Mouse (Mus musculus): ENCODE results near the gene Galnt6. TPM values are rescaled to one million over a fixed set of nuclear protein-coding genes. Genes with fewer than 3 reads are reported as not detected.

The Galnt6 gene
- polyA plus RNA-seq, 1 experiment from 2014 or later, result 0.04 TPM

DNA sequence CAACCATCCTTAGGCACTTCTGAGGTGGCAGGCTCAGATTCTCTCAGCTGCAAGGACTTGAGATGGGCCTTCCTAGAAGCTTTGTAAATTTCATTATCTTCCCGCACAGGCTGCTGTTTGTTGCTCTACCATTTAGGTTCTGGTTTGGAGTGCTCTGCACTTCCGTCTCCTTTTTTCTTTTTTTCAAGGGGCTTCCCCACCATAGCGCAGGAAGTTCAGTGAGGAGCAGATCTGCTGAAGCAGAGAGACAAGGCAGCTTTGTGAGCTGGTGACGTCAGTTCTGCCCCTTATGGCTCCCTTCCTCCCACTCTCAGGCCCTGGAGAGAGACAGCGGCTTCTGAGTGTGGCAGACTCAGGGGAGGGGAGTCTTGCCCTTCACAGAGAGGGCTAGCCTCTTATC lies 3.4 kb upstream of the Galnt6 start:
- peaks cover 36% of the 10 kb centered on the region for H3K27me3 ChIP-seq (ENCODE audit: control insufficient read depth, insufficient read depth, low read length)
- 50% methylated on average over 5 of the region's 5 CpGs for WGBS
- no peak overlapping the region for H3K9ac ChIP-seq (ENCODE audit: low read length)
- peaks cover 9% of the 10 kb centered on the region for H3K4me1 ChIP-seq (ENCODE audit: control insufficient read depth, insufficient read depth, low read length)
- H3K36me3 ChIP-seq (ENCODE audit: control insufficient read depth, insufficient read depth, low read length), result no peaks in the 10 kb centered on the region
- H3K9me3 ChIP-seq (ENCODE audit: control insufficient read depth, low read length), result no peaks in the 10 kb centered on the region
- no peak overlapping the region for H3K4me2 ChIP-seq
- DNase-seq (ENCODE audit: low spot score, missing footprints) (no peak), ATAC-seq (ENCODE audit: low FRiP score) (no peak)
- H3K4me3 ChIP-seq (ENCODE audit: low read depth, low read length), result no peak overlapping the region
- H3K27ac ChIP-seq (ENCODE audit: low read depth, low read length), result no peak overlapping the region

DNA sequence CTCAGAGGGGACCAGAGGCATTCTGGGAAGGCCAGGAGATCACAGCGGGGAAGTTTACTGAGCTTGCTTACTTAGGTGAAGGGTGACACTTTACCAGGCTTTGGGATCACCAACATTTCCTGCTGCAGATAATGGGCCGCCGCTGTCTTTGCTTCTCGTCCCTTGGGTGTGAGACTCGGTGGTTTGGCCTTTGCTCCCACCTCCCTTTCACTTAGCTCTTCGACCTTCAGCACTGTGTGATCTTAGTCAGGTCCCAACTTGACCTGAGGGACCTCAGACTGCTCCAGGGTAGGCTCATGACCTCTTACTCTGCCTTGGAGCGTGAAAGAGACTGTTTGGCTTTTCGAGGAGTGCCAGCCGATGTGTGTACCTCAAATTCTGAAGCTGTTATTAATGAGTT lies 1.9 kb upstream of the Galnt6 start:
- no peak overlapping the region for H3K4me2 ChIP-seq
- no peaks in the 10 kb centered on the region for H3K9me3 ChIP-seq (ENCODE audit: control insufficient read depth, low read length)
- H3K9ac ChIP-seq (ENCODE audit: low read length), result no peak overlapping the region
- no peak overlapping the region for H3K27ac ChIP-seq (ENCODE audit: low read depth, low read length)
- WGBS, result 49% methylated on average over 9 of the region's 9 CpGs
- no peaks in the 10 kb centered on the region for H3K36me3 ChIP-seq (ENCODE audit: control insufficient read depth, insufficient read depth, low read length)
- H3K4me1 ChIP-seq (ENCODE audit: control insufficient read depth, insufficient read depth, low read length), result peaks cover 9% of the 10 kb centered on the region
- H3K27me3 ChIP-seq (ENCODE audit: control insufficient read depth, insufficient read depth, low read length), result peaks cover 36% of the 10 kb centered on the region
- no peak for DNase-seq (ENCODE audit: low spot score, missing footprints)
- no peak for ATAC-seq (ENCODE audit: low FRiP score)
- no peak overlapping the region for H3K4me3 ChIP-seq (ENCODE audit: low read depth, low read length)

DNA sequence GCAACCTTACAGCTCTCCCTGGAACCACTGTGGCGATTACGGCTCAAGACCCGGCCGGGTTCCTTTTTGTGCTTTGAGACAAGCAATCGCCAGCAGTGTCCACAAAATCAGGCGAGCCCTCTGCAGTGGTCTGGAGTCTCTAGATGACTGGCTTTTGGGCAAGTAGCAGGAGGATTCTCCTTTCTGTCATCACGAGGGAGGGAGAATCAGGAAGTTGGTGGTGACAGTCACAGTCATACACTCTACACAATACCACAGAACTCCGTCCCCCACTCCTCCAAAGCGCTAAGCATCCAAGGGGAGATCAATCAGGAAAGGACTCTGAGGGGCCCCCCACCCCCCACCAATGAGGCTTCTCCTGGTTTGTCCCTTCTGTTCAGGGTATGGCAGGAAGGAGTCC lies 590 bp downstream of the Galnt6 start:
- Histone ChIP-seq H3K4me3 (ENCODE audit: low read depth, low read length) (peak overlapping the region; percentile 34), H3K27me3 (ENCODE audit: control insufficient read depth, insufficient read depth, low read length) (peaks cover 36% of the 10 kb centered on the region), H3K9ac (ENCODE audit: low read length) (peak overlapping the region; percentile 40; the same call in 1 of the 2 replicates), H3K9me3 (ENCODE audit: control insufficient read depth, low read length) (no peaks in the 10 kb centered on the region), H3K4me2 (peak overlapping the region; percentile 52), H3K36me3 (ENCODE audit: control insufficient read depth, insufficient read depth, low read length) (no peaks in the 10 kb centered on the region), H3K27ac (ENCODE audit: low read depth, low read length) (no peak overlapping the region), H3K4me1 (ENCODE audit: control insufficient read depth, insufficient read depth, low read length) (peaks cover 9% of the 10 kb centered on the region)
- DNase-seq (ENCODE audit: low spot score, missing footprints), result peak; percentile 87
- no peak for ATAC-seq (ENCODE audit: low FRiP score)
- WGBS, result 31% methylated on average over 9 of the region's 9 CpGs

DNA sequence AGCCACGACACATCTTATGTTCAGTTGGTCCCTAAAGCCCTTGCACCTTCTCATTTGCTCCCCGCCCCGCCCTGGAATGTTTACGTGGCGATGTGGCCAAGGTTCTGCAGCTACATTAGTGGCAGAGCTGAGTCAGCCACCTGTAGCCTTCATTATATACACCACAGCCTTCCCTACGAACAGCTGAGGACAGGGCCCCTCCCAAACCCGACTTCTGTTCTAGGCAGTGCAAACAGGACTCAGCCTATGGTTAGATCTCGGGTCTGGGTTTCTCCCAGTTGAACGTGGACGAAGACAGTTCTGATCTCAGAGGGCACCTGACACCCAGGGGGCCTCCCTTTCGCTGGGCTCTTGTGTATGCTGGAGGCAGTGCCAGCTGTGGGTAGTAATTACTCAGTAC lies 1.3 kb downstream of the Galnt6 start:
- H3K36me3 ChIP-seq (ENCODE audit: control insufficient read depth, insufficient read depth, low read length), result no peaks in the 10 kb centered on the region
- H3K4me3 ChIP-seq (ENCODE audit: low read depth, low read length), result no peak overlapping the region
- DNase-seq (ENCODE audit: low spot score, missing footprints), result no peak
- H3K27ac ChIP-seq (ENCODE audit: low read depth, low read length), result no peak overlapping the region
- H3K4me1 ChIP-seq (ENCODE audit: control insufficient read depth, insufficient read depth, low read length), result peaks cover 9% of the 10 kb centered on the region
- 86% methylated on average over 11 of the region's 11 CpGs for WGBS
- ATAC-seq (ENCODE audit: low FRiP score), result no peak
- no peak overlapping the region for H3K9ac ChIP-seq (ENCODE audit: low read length)
- H3K9me3 ChIP-seq (ENCODE audit: control insufficient read depth, low read length), result no peaks in the 10 kb centered on the region
- no peak overlapping the region for H3K4me2 ChIP-seq
- peaks cover 36% of the 10 kb centered on the region for H3K27me3 ChIP-seq (ENCODE audit: control insufficient read depth, insufficient read depth, low read length)

DNA sequence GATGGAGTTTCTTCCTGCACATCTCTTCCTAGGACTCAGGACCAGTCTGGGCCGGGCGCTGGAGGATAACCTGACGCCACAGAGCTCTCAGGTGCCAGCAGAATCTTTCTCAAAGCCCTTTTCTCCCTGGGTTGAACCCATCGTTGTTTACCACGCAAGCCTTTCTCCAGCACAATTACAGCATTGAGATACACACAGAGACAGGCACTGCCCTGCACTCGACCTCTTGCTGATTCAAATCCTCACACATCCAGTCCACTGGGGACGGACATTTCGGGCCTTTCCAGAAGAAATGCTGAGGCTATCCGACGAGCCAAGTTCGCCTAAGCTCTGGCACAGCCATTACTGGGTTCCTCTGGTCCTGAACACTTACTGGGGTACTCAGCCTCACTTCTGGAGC lies 2.5 kb downstream of the Galnt6 start:
- WGBS, result 89% methylated on average over 11 of the region's 11 CpGs
- H3K9me3 ChIP-seq (ENCODE audit: control insufficient read depth, low read length), result no peaks in the 10 kb centered on the region

DNA sequence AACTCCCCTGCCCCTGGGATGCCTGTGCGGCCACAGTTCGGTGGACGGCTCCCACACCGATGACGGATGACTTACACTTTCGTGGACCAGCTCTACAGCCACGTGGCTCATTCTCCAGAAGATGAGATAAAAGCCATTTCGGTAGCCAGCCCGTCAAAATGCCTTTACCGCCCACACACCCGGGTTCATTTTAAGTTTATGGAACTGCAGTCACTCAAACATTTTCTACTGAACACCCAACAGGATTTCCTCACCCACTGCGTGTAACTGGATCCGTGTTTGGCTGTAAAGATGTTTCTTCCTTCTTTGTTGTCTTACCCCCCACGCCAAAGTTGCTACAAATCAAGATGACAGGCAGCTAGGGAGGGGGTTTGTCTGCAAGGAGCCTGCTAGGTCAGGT lies 5.7 kb downstream of the Galnt6 start:
- Histone ChIP-seq H3K9me3 (ENCODE audit: control insufficient read depth, low read length) (no peaks in the 10 kb centered on the region), H3K4me1 (ENCODE audit: control insufficient read depth, insufficient read depth, low read length) (no peaks in the 10 kb centered on the region), H3K36me3 (ENCODE audit: control insufficient read depth, insufficient read depth, low read length) (no peaks in the 10 kb centered on the region), H3K9ac (ENCODE audit: low read length) (no peak overlapping the region), H3K4me2 (no peak overlapping the region), H3K4me3 (ENCODE audit: low read depth, low read length) (no peak overlapping the region), H3K27ac (ENCODE audit: low read depth, low read length) (no peak overlapping the region), H3K27me3 (ENCODE audit: control insufficient read depth, insufficient read depth, low read length) (peaks cover 9% of the 10 kb centered on the region)
- ATAC-seq (ENCODE audit: low FRiP score), result no peak
- no peak for DNase-seq (ENCODE audit: low spot score, missing footprints)
- 84% methylated on average over 14 of the region's 14 CpGs for WGBS

More for the DNA sequence above, 2.5 kb downstream of the Galnt6 start:
- no peak for DNase-seq (ENCODE audit: low spot score, missing footprints)
- H3K36me3 ChIP-seq (ENCODE audit: control insufficient read depth, insufficient read depth, low read length), result no peaks in the 10 kb centered on the region
- H3K4me1 ChIP-seq (ENCODE audit: control insufficient read depth, insufficient read depth, low read length), result peaks cover 9% of the 10 kb centered on the region
- H3K27me3 ChIP-seq (ENCODE audit: control insufficient read depth, insufficient read depth, low read length), result peaks cover 36% of the 10 kb centered on the region
- H3K4me3 ChIP-seq (ENCODE audit: low read depth, low read length), result no peak overlapping the region
- no peak for ATAC-seq (ENCODE audit: low FRiP score)
- H3K27ac ChIP-seq (ENCODE audit: low read depth, low read length), result no peak overlapping the region
- no peak overlapping the region for H3K4me2 ChIP-seq
- no peak overlapping the region for H3K9ac ChIP-seq (ENCODE audit: low read length)

DNA sequence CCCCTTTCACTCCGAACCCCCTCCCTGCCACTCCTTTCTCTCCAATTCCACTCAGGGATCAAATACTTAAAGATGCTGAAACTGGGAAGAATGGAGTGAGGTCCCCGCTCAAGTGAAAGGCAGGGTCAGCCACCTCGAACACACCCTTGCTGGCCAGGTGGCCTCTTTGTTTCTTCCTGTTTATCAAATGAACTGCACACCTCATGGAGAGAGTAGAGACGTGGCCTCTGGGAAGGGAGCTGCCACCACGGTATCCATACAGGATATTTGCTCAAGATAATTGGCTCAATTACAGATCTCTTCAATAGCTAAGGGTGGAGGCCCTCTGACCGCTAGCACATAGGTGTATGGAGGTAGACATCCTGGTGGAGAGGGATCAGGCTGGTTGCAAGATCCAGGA lies 6.6 kb downstream of the Galnt6 start:
- 76% methylated on average over 6 of the region's 6 CpGs for WGBS
- H3K27ac ChIP-seq (ENCODE audit: low read depth, low read length), result no peak overlapping the region
- ATAC-seq (ENCODE audit: low FRiP score), result no peak

DNA sequence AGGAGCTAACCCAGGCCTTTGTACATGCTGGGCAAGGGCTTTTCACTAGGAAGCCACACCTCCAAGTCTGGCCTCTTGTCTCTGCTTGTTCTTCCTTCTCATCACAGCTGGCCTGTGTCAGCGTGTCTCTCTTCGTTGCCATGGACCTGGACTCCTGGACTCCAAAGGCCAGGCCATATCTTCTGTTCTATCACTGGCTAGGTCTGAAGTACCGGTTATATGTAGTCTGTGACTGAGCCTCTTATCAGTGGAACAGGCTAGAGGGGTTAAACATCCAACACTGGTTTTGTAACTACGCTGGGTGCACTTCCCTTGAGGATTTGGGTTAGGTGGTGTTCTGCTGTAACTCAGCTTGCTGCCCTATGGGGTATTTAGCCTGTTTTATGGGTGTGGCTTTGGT lies 7.2 kb downstream of the Galnt6 start:
- Histone ChIP-seq H3K9me3 (ENCODE audit: control insufficient read depth, low read length) (no peaks in the 10 kb centered on the region), H3K4me2 (no peak overlapping the region), H3K4me3 (ENCODE audit: low read depth, low read length) (no peak overlapping the region), H3K27ac (ENCODE audit: low read depth, low read length) (no peak overlapping the region), H3K4me1 (ENCODE audit: control insufficient read depth, insufficient read depth, low read length) (no peaks in the 10 kb centered on the region), H3K27me3 (ENCODE audit: control insufficient read depth, insufficient read depth, low read length) (no peaks in the 10 kb centered on the region), H3K36me3 (ENCODE audit: control insufficient read depth, insufficient read depth, low read length) (no peaks in the 10 kb centered on the region), H3K9ac (ENCODE audit: low read length) (no peak overlapping the region)
- 76% methylated on average over 4 of the region's 4 CpGs for WGBS
- DNase-seq (ENCODE audit: low spot score, missing footprints) (no peak), ATAC-seq (ENCODE audit: low FRiP score) (no peak)

More for the DNA sequence above, 6.6 kb downstream of the Galnt6 start:
- Histone ChIP-seq H3K9ac (ENCODE audit: low read length) (no peak overlapping the region), H3K4me1 (ENCODE audit: control insufficient read depth, insufficient read depth, low read length) (no peaks in the 10 kb centered on the region), H3K36me3 (ENCODE audit: control insufficient read depth, insufficient read depth, low read length) (no peaks in the 10 kb centered on the region), H3K4me2 (no peak overlapping the region), H3K4me3 (ENCODE audit: low read depth, low read length) (no peak overlapping the region), H3K9me3 (ENCODE audit: control insufficient read depth, low read length) (no peaks in the 10 kb centered on the region), H3K27me3 (ENCODE audit: control insufficient read depth, insufficient read depth, low read length) (no peaks in the 10 kb centered on the region)
- DNase-seq (ENCODE audit: low spot score, missing footprints), result no peak

DNA sequence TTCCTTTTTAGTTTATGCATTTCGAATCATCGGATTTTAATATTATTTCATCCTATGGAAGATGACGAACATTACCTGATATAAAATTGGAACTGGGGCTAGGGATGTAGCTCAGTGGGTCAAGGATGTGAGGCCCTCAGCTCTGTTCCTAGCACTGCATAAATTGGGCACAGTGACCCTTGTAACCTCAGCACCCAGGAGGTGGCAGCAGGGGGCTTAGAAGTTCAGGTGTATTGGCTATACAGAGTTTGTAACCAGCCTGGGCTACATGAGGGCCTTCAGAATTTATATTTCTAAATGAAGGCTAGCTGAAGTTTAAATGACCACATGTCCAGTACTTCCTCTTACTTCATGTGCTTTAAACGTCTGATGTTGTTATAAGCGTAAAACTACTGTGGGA lies 7.7 kb downstream of the Galnt6 start:
- DNase-seq (ENCODE audit: low spot score, missing footprints) (no peak), ATAC-seq (ENCODE audit: low FRiP score) (no peak)
- no peaks in the 10 kb centered on the region for H3K9me3 ChIP-seq (ENCODE audit: control insufficient read depth, low read length)
- WGBS, result 91% methylated on average over 5 of the region's 5 CpGs
- H3K4me1 ChIP-seq (ENCODE audit: control insufficient read depth, insufficient read depth, low read length), result no peaks in the 10 kb centered on the region
- no peaks in the 10 kb centered on the region for H3K27me3 ChIP-seq (ENCODE audit: control insufficient read depth, insufficient read depth, low read length)
- H3K36me3 ChIP-seq (ENCODE audit: control insufficient read depth, insufficient read depth, low read length), result no peaks in the 10 kb centered on the region
- no peak overlapping the region for H3K9ac ChIP-seq (ENCODE audit: low read length)
- no peak overlapping the region for H3K4me2 ChIP-seq
- H3K4me3 ChIP-seq (ENCODE audit: low read depth, low read length), result no peak overlapping the region
- H3K27ac ChIP-seq (ENCODE audit: low read depth, low read length), result no peak overlapping the region

DNA sequence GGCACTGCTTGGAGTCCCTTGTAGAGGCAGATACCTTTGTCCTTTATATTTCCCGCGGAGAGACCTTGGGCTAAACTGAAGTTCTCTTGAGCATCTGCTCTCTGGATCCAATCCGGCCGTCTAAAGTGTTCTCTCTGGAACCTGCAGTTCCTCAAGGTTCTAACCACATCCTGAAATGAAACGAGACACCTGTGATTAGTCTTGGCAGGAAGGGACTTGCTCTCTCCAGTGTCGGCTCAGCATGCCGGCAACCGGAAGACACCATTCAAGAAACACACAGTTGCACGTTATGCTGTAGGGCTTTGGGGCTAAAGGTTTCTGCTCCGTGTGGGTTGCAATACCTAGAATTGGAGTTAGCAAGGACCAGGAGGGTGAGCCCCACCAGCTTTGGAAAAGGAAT lies 9.1 kb downstream of the Galnt6 start:
- Histone ChIP-seq H3K36me3 (ENCODE audit: control insufficient read depth, insufficient read depth, low read length) (no peaks in the 10 kb centered on the region), H3K27ac (ENCODE audit: low read depth, low read length) (no peak overlapping the region), H3K4me1 (ENCODE audit: control insufficient read depth, insufficient read depth, low read length) (no peaks in the 10 kb centered on the region), H3K9me3 (ENCODE audit: control insufficient read depth, low read length) (no peaks in the 10 kb centered on the region), H3K4me2 (no peak overlapping the region), H3K9ac (ENCODE audit: low read length) (no peak overlapping the region), H3K4me3 (ENCODE audit: low read depth, low read length) (no peak overlapping the region), H3K27me3 (ENCODE audit: control insufficient read depth, insufficient read depth, low read length) (no peaks in the 10 kb centered on the region)
- ATAC-seq (ENCODE audit: low FRiP score) (no peak), DNase-seq (ENCODE audit: low spot score, missing footprints) (no peak)
- 84% methylated on average over 10 of the region's 10 CpGs for WGBS

All from midbrain, embryonic 11.5 days (tissue).